24 mouse cellular contexts compared by ENCODE assay signal in genomic region chr1:188770828-188771227, GRCm38 (mm10).
DNase-seq lines count a peak whose midpoint lies in the region; ATAC-seq and TF ChIP-seq lines count a peak whose summit lies in the region.
"Had no signal": no experiment of that assay in that cellular context is flagged by ENCODE, and none has a peak within 500 bp of the region (broad histone marks: within the 10 kb centered on the region; RNA-seq: fewer than 3 reads in every experiment).

No protein-coding gene starts in this region.

- no peak overlapping the region for H3K9ac ChIP-seq in liver, embryonic 11.5 days (ENCODE audit: low read depth, low read length)
- no peak overlapping the region for H3K9ac ChIP-seq in liver, postnatal 0 days (replicated peaks)
- H3K9ac ChIP-seq in liver, embryonic 14.5 days (replicated peaks), result no peak overlapping the region
- H3K9ac ChIP-seq in stomach, postnatal 0 days (ENCODE audit: low read length), result no peak overlapping the region
- H3K9ac ChIP-seq: forebrain, embryonic 13.5 days; heart, embryonic 15.5 days; hindbrain, embryonic 12.5 days; hindbrain, embryonic 15.5 days had no signal

- intact Hi-C loops in left cerebral cortex, postnatal 25 days (cut with DNase I), result no loop called here

- H3K9me3 ChIP-seq in liver, embryonic 11.5 days (ENCODE audit: control insufficient read depth, low read length), result no peaks in the 10 kb centered on the region
- no peaks in the 10 kb centered on the region for H3K9me3 ChIP-seq in liver, postnatal 0 days (ENCODE audit: low read length)
- no peaks in the 10 kb centered on the region for H3K9me3 ChIP-seq in liver, embryonic 14.5 days (ENCODE audit: control insufficient read depth, low read length)
- no peaks in the 10 kb centered on the region for H3K9me3 ChIP-seq in stomach, postnatal 0 days (ENCODE audit: control insufficient read depth, low read length)
- H3K9me3 ChIP-seq: forebrain, embryonic 13.5 days; heart, embryonic 10.5 days; heart, embryonic 15.5 days; hindbrain, embryonic 12.5 days; hindbrain, embryonic 15.5 days had no signal

- no peaks in the 10 kb centered on the region for H3K27me3 ChIP-seq in liver, embryonic 11.5 days (replicated peaks; ENCODE audit: control insufficient read depth, insufficient read depth, low read length)
- H3K27me3 ChIP-seq in liver, postnatal 0 days (ENCODE audit: insufficient read depth, low read length), result no peaks in the 10 kb centered on the region
- H3K27me3 ChIP-seq in liver, embryonic 14.5 days (ENCODE audit: control insufficient read depth, insufficient read depth, low read length), result no peaks in the 10 kb centered on the region
- H3K27me3 ChIP-seq in stomach, postnatal 0 days (ENCODE audit: control insufficient read depth, insufficient read depth, low read length), result no peaks in the 10 kb centered on the region
- H3K27me3 ChIP-seq: forebrain, embryonic 13.5 days; heart, embryonic 15.5 days; hindbrain, embryonic 12.5 days; hindbrain, embryonic 15.5 days had no signal

- no peaks in the 10 kb centered on the region for H3K4me1 ChIP-seq in liver, embryonic 11.5 days (replicated peaks; ENCODE audit: control insufficient read depth, insufficient read depth, low read length)
- H3K4me1 ChIP-seq in liver, postnatal 0 days (ENCODE audit: insufficient read depth), result no peaks in the 10 kb centered on the region
- H3K4me1 ChIP-seq in liver, embryonic 14.5 days (replicated peaks; ENCODE audit: control insufficient read depth in 2 of 2, insufficient read depth in 2 of 2, low read length in 1 of 2), result no peaks in the 10 kb centered on the region
- no peaks in the 10 kb centered on the region for H3K4me1 ChIP-seq in stomach, postnatal 0 days (replicated peaks; ENCODE audit: control insufficient read depth, insufficient read depth)
- H3K4me1 ChIP-seq: forebrain, embryonic 13.5 days; heart, embryonic 10.5 days; hindbrain, embryonic 12.5 days; hindbrain, embryonic 15.5 days had no signal

- no peak for TF ChIP-seq CTCF in liver, postnatal 0 days (IDR thresholded peaks at IDR 0.05; ENCODE audit: low read depth)
- TF ChIP-seq CTCF in liver, embryonic 14.5 days (IDR thresholded peaks at IDR 0.05; ENCODE audit: low read depth), result no peak
- no peak for TF ChIP-seq CTCF in stomach, postnatal 0 days (IDR thresholded peaks at IDR 0.05; ENCODE audit: low read depth)

- no peaks in the 10 kb centered on the region for H3K36me3 ChIP-seq in liver, embryonic 11.5 days (ENCODE audit: control insufficient read depth, insufficient read depth, low read length)
- H3K36me3 ChIP-seq in liver, postnatal 0 days (replicated peaks; ENCODE audit: insufficient read depth, low read length), result no peaks in the 10 kb centered on the region
- H3K36me3 ChIP-seq in liver, embryonic 14.5 days (replicated peaks; ENCODE audit: control insufficient read depth, insufficient read depth, low read depth), result no peaks in the 10 kb centered on the region
- no peaks in the 10 kb centered on the region for H3K36me3 ChIP-seq in stomach, postnatal 0 days (ENCODE audit: control insufficient read depth, insufficient read depth, low read length)
- H3K36me3 ChIP-seq: forebrain, embryonic 10.5 days; heart, embryonic 10.5 days; heart, embryonic 15.5 days; hindbrain, embryonic 12.5 days; hindbrain, embryonic 15.5 days had no signal

- peak; percentile 81 for ATAC-seq in liver, embryonic 11.5 days (replicated peaks; ENCODE audit: low FRiP score)
- ATAC-seq in liver, postnatal 0 days, result no peak
- ATAC-seq in liver, embryonic 14.5 days (ENCODE audit: insufficient read depth), result peak; percentile 80
- ATAC-seq in stomach, postnatal 0 days (ENCODE audit: low FRiP score, low TSS enrichment), result no peak
- ATAC-seq: activated CD4-positive, CD25-positive, alpha-beta regulatory T cell, adult 4 months; CD4-positive, CD25-positive, alpha-beta regulatory T cell, adult 4 months; forebrain, embryonic 13.5 days; forebrain, embryonic 16.5 days had no signal

- H3K4me3 ChIP-seq in liver, embryonic 11.5 days (ENCODE audit: low read depth, low read length), result no peak overlapping the region
- no peak overlapping the region for H3K4me3 ChIP-seq in liver, postnatal 0 days (ENCODE audit: low read depth, low read length)
- H3K4me3 ChIP-seq in liver, embryonic 14.5 days (ENCODE audit: insufficient read depth in 1 of 2, low read depth in 2 of 2, low read length in 2 of 2), result no peak overlapping the region
- H3K4me3 ChIP-seq in stomach, postnatal 0 days (ENCODE audit: low read depth, low read length), result no peak overlapping the region
- H3K4me3 ChIP-seq: forebrain, embryonic 10.5 days; forebrain, embryonic 13.5 days; heart, adult 2 months; heart, embryonic 10.5 days; heart, embryonic 15.5 days; hindbrain, embryonic 12.5 days; hindbrain, embryonic 15.5 days had no signal

- no peak overlapping the region for H3K4me2 ChIP-seq in liver, embryonic 11.5 days
- no peak overlapping the region for H3K4me2 ChIP-seq in liver, postnatal 0 days (ENCODE audit: low read depth, low read length)
- H3K4me2 ChIP-seq in liver, embryonic 14.5 days (ENCODE audit: low read depth), result no peak overlapping the region
- H3K4me2 ChIP-seq in stomach, postnatal 0 days (replicated peaks; ENCODE audit: low read depth), result no peak overlapping the region
- H3K4me2 ChIP-seq: forebrain, embryonic 13.5 days; heart, embryonic 15.5 days; hindbrain, embryonic 12.5 days; hindbrain, embryonic 15.5 days had no signal

- no peak overlapping the region for H3K27ac ChIP-seq in liver, embryonic 11.5 days (ENCODE audit: low read depth, low read length)
- no peak overlapping the region for H3K27ac ChIP-seq in liver, postnatal 0 days (ENCODE audit: low read depth)
- H3K27ac ChIP-seq in liver, embryonic 14.5 days, result no peak overlapping the region
- H3K27ac ChIP-seq in stomach, postnatal 0 days (replicated peaks), result no peak overlapping the region
- H3K27ac ChIP-seq: forebrain, embryonic 10.5 days; forebrain, embryonic 13.5 days; heart, adult 2 months; heart, embryonic 10.5 days; heart, embryonic 15.5 days; hindbrain, embryonic 12.5 days; hindbrain, embryonic 15.5 days had no signal

- WGBS in liver, embryonic 11.5 days, result 71% methylated on average over 1 of the region's 1 CpGs
- WGBS in liver, postnatal 0 days (ENCODE audit: insufficient replicate concordance), result 66% methylated on average over 1 of the region's 1 CpGs
- 38% methylated on average over 1 of the region's 1 CpGs for WGBS in liver, embryonic 14.5 days (ENCODE audit: insufficient replicate concordance)
- 85% methylated on average over 1 of the region's 1 CpGs for WGBS in stomach, postnatal 0 days

- no peak for DNase-seq in liver, embryonic 11.5 days (ENCODE audit: low spot score)
- DNase-seq in liver, postnatal 0 days, result no peak
- peak; percentile 17 for DNase-seq in c-Kit-positive CD71-positive TER-119-positive erythroid progenitor cells, embryonic 14.5 days (ENCODE audit: low spot score)
- DNase-seq in liver, embryonic 14.5 days (ENCODE audit: low read depth in 3 of 3, low spot score in 3 of 3), result peak in 1 of 3 experiments; percentile 4
- no peak for DNase-seq in stomach, postnatal 0 days (ENCODE audit: low spot score)
- DNase-seq in left cerebral cortex, postnatal 25 days (ENCODE audit: low spot score in 2 of 2), result no peak
- DNase-seq: adrenal gland, adult 8-10 months; adrenal gland, postnatal 25 days; cerebellum, adult 18-20 months; cerebellum, adult 9-10 months; cerebellum, postnatal 14 days; gastrocnemius, postnatal 10 days; gastrocnemius, postnatal 36 days; heart, adult 2 months; heart, postnatal 14 days had no signal

- no peak for TF ChIP-seq EP300 in liver, postnatal 0 days (IDR thresholded peaks at IDR 0.05; ENCODE audit: low read depth)
- no peak for TF ChIP-seq EP300 in liver, embryonic 14.5 days (IDR thresholded peaks at IDR 0.05; ENCODE audit: low read depth)
- no peak for TF ChIP-seq EP300 in stomach, postnatal 0 days (optimal IDR thresholded peaks at IDR 0.05)

Comparison
In these comparisons a context has a peak if more than half of its experiments do, and no peak if none do; other contexts are left out.
1. ATAC-seq: peak in liver, embryonic 11.5 days (single experiment) and liver, embryonic 14.5 days (single experiment); none in liver, postnatal 0 days (single experiment) and stomach, postnatal 0 days (single experiment).